Mouse (Mus musculus) frontal cortex, postnatal 14 days (tissue): Measurements from ENCODE around the gene Limch1.

Experiments
- DNase-seq, 2 experiments: peaks; one replicate each; pipeline ENCODE4 v3.0.0; 2022; ENCODE audit warnings: low spot score in 2 of 2

Gene Limch1

DNA sequence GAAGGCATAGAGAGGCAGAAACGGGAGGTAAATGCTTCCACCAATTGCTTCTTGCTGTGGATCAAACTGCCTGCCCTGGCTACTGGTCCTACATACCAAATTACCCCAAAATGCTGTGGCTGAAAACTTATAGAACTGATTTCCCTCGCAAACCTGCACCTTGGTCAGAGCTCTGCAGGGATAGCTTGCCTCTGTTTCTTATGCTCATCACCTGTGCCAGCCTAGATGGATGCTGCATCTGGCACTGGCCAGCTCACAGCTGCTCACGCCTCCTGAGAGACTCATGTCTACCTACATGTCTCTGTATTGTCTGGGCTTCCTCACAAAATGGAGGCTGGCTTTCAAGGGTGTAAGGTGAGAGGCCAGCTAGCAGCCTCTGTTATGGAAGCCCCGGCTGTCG, 83.9 kb downstream of the Limch1 start:
- DNase-seq = no peak

DNA sequence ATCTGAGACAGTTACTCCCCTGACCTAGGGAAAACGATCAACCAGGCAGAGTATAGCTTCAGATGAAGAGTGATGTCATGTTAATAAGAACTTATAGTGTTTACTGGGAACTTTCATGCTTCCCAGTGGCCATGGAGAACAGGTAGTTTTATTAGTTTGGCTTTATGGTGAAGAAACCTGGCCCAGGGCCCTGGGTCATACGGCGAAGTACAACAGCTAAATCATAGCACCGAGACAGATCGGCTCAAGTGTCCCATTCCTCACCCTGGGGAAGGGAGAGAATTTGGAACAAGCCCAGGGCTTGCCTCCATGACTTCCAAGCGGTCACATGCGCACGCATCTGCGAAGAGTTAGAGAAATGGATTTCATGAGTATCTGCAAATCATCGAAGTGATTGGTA, 84.6 kb downstream of the Limch1 start:
- no peak for DNase-seq

DNA sequence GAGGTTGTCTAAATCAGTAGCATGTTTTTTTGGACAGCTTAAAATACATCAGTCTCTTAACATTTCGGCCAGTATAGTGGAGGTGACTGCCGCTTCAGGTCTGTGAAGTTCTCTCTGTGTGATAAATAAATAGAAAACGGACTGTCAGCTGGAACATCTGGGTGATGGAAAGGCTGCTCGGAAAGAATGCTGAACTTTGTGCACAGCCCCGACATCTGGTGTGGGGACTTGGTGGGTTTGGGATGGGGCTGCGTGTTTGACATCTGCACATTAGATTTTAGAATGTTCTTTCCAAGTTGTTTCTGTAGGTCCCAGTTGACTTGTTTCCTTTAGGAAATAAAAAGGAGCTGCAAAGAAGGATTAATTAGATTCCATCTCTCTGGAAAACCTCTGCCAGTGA, 89.1 kb downstream of the Limch1 start:
- no peak for DNase-seq

DNA sequence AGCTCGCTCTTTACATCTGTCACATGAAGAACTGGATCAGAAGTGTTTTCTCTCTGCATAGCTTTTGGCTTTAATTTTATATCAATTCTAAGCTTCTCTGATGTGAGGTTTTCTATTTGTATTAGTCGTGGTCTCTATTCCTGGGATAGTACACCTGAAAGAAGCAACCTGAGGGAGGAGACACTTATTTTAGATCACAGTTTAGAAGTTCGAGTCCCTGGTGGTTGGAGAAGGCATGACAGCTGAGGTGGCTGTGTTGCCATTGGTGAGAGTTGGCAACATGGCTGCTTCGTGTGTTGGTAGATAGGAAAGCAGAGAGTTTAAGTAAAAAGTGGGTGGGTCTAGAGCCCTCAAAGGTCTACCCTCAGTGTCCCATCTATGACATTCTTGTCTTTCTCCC, 91.3 kb downstream of the Limch1 start:
- DNase-seq = no peak

DNA sequence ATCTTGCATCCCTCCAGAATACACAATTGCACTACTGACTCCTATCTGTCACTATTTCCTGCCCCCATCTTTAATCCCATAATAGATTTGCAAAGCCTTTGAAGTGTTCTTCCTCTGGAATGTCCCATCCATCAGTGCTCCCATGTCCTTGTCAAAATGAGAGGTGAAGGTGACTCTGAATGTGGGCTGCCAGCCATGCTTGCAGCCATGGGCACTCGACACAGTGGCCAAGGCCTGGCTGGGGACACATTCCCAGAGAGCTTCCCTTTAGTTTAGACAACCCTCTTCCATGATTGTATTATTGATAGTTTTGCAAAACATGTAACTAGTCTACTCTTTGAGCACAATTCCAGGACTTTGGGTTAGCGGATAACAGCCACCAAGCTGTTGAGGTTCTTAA, 96.3 kb downstream of the Limch1 start:
- no peak for DNase-seq

DNA sequence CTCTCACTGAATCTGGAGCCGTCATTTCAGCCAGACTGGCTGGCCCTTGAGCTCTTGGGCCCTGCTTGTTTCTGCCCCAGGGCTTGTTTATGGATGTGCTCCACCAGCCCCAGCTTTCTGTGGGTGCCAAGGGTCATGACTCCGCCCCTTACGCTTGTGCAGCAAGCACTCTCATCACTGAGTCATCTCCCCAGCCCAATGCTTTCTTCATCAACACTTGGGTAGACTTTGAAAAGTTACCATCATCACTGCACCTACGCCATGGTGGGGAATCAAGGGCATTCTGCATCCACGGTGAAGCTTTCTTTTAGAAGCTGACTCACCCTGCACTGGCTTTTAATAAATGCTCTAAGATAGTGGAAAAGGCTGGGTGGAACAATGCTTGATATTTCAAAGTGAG, 97.1 kb downstream of the Limch1 start:
- DNase-seq = no peak

DNA sequence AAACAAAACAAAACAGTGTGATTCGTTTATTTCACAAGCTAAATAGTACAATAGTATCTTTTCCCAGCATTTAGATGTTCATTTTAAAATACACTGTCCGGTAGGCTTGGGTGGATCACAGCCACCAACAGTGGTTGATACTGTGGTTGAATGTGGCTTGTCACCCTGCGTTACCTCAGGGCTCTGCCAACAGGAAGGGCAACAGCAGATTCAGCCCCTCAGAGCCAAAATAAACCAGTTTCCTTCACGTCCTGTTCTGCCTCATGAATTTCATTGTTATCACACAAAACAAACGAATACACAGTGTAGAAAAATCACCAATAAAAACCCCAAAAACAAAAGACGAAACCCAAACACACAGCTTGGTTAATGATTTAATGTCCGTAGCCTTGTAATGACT, 102.5 kb downstream of the Limch1 start:
- DNase-seq = no peak

DNA sequence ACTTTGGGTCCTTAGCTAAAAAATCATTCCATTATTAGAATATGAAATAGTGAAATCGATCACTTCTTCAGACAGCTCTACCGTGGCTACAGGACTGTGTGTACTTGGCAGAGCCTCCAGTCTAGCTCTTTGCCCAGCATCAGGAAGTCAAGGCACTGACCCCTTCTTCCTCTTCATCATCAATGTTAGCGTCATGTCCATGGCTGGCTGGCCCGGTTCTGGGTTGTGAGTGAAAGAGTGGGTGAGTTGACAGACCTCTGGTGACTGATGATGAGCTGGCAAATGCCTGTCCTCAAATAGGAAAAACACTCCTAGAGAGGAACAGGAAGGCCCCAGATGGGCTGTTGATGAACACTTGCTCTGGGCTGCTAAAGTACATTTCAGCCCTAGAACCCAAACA, 103.5 kb downstream of the Limch1 start:
- no peak for DNase-seq

DNA sequence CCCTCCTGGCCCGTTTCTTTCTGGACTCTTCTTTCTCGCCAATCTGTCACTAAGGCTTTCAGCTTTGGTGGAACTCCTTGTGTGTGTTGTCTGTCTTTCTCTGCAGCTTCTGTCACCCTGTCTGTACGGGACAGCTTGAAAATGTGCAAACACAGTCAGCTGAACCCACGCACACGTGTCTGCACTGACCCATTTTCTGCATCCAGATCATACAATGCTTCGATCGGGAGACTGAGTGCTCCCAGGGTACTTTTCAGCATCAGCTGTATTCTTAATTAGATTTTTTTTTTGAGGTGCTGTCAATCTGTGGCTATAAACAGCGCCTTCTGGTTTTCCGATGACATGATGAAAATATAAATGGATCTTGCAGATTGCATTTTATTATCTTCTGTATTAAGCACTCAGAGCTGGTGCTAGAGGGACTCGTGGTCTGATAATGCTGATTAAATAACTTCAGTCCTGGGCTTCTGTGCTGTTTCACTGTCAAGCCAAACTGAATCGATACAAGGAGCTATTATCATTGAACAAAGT, 105.2 kb downstream of the Limch1 start:
- DNase-seq = no peak

DNA sequence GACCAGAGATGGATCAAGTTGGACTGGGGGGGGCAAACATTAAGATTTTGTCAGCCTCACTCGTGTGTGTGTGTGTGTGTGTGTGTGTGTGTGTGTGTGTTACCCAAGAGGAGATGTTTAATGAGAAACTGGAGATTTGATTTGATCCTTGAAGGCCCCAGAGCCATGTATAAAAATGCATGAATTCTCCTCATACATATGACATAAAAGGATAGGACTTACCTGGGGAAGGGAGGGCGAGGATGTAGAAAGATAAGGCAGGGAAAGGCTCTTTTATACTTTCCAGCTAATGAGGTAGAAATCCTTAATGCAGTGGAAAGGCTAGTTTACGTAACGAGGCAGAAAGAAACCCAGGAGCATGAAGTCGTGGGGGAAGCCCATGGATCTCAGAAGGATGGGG, 106.1 kb downstream of the Limch1 start:
- no peak for DNase-seq

DNA sequence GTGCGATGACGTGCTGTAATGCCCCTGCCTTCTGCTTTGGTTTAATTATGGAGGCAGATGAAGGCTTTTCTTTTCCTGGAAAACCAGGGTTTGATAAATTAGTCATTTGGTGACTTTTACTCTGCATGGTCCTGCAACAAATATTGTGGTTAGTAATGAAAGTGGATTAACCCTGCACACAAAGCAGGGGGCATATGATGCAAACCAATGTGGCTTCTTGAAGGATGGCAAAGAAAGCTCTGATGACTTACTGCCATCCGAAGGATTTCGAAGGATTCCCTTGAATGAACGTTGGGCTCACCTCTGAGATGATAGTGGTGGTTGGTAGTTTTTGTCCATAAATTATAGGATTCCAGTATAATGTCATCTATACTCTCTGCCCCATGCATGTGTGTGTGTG, 108.6 kb downstream of the Limch1 start:
- no peak for DNase-seq

DNA sequence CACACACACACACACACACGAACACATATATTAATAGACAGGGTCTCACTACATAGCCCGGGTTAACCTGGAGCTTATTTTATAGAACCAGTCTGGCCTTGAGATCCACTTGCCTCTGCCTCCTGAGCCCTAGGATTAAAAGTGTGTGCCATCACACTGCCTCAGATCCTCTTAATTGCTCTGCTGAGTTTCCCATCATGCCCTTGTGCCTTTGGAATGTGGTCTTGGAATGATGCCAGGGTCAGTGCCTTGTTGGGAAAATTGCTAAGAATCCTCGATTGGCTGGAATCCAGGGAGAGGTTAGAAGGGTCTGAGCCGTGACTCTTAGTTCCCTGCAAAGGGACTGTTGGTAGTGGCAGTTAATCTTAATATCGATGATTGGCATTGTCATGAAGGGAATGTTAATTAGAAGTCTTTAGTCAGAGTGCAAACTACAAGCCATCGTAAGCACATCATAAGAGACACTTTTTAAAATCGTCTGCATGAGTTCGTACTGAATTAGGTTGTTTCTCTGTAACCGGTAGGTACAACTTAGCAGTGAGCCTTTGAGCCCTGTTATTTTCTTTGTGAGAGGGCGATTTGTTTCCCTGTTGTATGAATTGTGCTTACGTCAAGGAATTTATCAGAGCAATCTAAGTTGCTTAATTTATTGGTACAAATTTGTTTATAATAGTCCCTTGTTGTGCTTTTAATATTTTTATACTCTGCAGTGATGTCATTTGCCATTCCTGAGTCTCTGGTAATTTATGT, 109.9 kb downstream of the Limch1 start:
- no peak for DNase-seq

DNA sequence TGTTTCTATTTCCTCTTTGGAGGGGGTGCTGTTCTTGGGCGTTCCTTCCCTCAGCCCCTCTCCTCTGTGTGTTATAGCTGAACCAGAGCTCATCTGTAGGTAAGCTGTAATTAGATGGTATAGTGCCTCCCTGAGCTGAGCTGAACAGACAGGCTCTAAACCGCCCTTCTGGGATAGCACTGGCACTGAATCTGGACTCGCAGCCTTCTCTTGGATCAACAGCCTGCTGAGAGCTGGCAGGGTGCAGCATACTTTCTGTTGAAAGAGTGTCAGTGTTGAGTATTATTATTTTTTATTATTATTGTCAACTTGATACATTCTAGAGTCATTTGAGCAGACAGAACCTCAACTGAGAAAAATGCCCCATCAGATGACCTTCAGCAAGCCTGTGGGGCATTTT, 113.9 kb downstream of the Limch1 start:
- no peak for DNase-seq

DNA sequence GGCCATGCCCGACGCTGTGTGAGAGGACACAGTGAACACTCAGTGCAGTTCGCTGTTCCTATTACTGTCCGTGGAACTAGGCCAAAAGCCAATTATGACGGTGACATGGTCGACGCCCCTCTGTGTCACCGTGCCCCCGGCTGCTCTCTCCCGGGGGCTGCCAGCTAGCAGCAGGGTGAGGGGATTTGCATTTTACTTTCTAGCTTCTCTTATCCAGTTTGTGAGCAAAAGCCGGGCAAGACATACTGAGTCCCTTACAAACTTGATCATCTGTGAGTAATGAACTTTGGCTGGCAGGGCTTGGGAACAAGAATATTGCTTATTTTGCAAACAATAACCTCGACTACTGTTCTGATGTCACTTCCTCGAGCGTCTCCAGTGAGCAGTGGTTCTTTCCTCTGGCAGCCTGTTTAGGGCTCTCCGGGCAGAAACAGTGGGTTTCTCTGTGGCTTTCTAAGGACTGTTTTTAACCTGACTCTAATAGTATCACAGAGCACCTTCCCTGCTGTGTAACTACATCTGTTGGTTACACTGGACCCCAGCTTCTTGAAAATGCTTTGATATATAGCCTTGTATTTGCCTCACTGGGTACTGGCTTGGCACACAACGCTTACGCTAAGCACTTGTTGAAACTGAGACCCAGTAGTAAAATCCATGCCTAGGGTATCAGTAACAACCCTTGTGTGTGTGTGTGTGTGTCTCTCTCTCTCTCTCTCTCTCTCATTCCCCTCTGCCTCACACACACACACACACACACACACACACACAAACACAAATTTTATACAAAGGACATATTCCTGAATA, 115.8 kb downstream of the Limch1 start:
- no peak for DNase-seq

DNA sequence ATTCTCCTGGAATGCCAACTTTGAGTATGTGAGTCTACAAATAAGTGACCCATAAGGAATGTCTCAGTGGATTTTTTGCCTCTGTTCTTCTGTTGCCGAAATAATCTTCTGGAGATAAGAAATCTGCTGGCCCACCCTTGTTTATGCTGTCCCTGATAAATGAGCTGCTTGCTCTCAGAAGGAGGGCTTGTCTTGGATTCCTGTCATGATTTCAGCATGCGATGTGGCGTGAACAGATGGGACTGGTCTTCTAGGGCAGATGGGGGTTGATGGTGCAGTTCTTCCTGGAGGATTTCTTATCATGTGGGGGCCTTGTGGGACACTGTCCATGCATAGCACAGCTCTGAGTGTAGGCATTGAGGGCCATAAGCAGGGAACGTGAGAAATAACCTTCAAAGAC, 116.5 kb downstream of the Limch1 start:
- no peak for DNase-seq

DNA sequence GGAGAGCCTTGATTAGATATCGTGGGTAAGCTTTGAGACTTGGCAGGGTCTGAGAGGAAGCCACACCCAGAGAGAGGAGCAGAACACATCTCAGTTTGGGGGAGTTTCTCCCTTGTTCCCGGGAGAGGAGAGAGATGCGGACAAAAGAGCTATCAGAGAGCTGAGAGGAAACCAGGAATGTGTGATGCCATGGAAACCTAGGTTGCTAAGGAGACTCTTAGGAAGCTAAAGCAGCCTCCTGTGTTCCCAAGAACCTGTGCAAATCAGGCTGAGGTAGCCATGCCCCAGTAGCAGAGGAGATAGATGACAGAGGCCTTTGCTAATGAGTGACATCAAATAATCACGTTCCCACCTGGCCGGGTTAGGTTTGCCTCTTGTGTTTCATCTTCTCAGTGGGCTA, 119.6 kb downstream of the Limch1 start:
- DNase-seq = peak; percentile 22 to 26

DNA sequence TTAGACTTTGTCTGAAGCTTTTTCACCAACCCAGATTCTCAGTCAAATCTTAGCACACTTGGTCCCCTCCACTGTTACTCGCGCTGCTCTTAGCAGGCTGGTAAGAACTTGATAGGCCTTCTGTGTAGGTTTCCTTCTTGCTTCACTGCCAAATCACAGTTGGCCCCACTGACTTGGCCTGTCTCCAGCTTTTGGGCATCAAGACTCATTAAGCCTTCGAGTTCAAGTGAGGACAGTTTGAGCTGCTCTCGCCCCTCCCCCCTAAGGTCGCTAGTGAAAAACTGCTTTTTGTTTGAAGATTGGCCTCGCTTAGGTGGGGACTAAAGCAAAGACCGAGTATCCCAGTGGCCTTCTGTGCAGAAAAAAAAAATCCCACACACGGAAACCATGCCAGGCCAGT, 120.4 kb downstream of the Limch1 start:
- DNase-seq = peak; percentile 49 to 70

DNA sequence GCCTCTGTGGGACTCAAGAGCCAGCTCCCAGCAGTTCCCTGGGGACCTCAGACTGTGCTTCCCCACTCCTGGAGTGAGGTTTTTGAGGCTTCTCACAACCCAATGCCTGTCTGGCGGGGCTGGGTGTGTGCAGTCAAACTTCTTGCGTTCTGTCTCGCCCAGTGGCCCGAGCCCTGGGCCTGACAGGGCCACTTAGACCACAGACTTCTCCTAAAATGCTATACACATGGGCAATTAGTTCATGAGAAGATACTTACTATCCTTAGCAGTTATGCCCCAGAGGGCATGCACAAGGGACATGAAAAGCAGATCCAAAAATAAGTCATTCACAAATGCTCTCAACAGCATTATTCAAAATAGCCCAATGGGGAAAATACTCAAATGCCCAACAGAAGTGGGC, 123.9 kb downstream of the Limch1 start:
- DNase-seq = no peak

DNA sequence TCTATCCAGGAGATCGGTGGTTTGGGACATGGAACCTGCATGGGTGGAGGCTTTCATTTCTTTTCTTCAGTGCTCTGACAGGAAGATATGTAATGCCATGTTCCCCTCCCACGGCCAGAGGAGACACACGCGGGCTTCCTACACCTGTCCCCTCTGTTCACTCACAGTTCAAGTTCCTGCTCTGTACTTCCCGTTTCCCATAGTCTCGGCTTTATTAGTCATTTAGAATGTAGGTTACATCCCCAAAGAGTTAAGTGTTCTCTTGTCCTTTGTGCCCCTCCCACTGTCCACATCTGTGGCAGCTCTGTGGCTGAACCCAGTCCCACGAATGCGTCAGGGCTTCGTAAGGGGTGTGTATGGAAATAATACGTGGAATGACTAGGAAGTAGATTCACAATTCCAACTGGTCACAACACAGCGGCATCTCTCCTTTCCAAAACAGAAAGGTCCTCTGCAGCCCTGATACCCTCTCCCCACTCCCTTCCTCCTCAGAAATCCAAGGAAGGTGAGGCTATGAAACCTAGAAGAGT, 126.0 kb downstream of the Limch1 start:
- no peak for DNase-seq

DNA sequence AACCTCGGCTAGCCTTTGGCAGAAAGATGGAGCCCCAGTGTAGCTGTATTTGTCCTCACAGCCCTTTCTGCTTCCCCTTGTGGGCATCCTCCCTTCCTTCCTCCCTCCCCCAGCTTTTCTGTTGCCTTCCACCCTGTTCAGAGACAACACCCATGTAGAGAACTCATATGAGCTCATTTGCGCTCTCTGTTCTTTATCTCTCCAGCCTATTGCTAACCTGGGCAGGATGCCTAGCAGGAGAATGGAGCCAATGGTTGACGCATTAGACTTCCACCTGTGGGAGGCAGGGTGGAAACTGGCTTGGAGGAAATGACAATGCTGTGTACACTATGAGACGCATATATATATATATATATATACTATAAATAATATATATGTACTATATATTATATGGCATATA, 126.4 kb downstream of the Limch1 start:
- DNase-seq = no peak

DNA sequence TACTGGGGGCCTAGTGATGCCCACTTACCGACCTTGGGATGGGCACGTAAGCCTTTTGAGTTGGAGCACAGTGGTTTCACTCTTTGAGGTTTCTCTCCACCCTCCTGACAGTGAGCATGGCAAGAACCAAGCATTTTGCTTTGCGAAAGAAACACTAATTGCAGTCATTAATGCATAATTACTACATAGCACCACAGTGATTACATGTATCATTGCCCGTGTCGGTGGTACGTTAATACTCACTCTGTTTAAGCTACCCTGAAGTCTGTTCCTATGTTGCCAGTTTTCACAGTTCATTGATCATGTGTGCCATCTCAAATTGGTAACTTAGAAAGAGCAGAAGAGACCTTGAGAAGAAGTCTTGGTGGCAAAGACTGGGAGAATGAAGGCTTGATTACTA, 127.1 kb downstream of the Limch1 start:
- no peak for DNase-seq

DNA sequence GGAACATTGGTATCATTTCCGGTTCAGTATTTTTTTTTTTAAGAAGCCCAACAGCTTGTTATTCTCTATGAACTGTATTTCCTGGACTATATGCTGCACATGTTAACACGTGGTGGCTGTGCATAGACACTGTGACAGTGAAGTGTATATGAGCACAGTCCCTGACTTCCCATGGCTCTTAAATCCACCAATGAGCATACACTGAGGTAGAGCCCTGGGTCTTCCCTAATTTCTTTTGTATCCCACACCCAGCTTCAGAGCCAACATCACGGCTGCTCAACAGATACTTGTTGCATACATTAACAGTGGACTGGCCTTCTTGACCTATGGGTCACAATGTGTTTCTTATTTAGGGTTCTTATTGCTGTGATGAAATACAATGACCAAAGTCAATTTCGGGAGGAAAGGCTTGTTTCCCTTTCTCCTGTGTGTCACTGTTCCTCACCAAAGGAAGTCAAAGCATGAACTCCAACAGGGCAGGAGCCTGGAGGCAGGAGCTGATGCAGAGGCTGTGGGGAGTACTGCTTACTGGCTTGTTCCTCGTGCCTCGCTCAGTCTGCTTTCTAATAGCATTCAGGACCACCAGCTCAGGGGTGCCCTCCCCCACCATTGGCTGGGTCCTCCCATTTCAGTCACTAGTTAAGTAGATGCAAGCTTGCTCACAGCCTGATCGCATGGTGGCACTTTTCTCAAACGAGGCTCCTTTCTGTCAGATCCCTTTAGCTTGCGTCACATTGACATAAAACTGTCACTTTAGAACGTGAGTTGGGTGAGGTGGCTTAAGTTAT, 130.6 kb downstream of the Limch1 start:
- no peak for DNase-seq
